Mouse (Mus musculus): ENCODE results near the gene Aqp5.

DNA sequence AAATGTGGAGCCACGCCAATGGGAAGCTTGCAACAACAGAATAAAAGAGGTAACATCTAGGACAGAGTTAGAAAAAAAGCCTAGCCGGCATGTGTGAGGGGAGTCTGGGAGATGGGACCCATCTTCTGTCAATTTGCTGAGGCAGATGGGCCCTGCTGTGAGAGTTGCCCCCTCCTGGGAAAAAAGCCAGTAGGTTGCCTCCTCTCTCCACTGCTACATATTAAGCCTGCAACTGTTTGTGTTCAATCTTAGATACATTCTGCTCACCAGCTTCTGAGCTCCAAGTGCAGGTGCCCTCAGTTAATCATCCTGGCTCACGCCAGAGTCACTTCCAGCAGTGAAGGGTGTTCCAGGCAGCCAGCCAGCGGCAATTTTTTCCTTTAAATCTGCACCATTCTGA lies 29.2 kb downstream of the Aqp5 start:
- no peak for TF ChIP-seq POLR2A (IDR thresholded peaks at IDR 0.05; ENCODE audit: borderline replicate concordance, extremely low read depth, low read depth, low read length)
- TF ChIP-seq CTCF (IDR thresholded peaks at IDR 0.05; ENCODE audit: insufficient read depth, low read length): no peak
